Mouse (Mus musculus): ENCODE measurements around the gene Fgf3. TPM values are rescaled to one million over a fixed set of nuclear protein-coding genes. Genes with fewer than 3 reads are reported as not detected.

The Fgf3 gene
- total and polyA plus RNA-seq, 3 experiments, result not detected

DNA sequence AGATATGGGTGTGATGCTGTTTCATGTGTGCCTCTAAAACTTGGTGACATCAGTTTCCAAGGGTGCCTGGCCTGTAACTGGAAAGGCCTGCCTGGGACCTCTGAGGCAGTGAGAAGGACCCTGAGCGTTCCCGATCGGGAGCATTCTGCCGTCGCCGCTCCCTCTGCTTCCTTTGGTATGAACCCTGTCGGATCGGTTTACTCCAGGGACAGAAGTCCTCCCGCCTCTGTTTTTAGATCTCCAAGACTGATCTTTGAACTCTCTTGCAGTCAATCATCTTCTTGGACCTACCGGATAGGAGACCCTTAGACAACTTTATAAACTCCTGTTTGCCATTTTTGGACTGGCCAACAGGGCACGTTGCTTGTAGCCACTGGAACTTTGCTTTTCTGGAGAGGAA, 25.3 kb downstream of the Fgf3 start:
- TF ChIP-seq CHD1 (IDR thresholded peaks at IDR 0.05; ENCODE audit: low read depth, low read length), result no peak
- TF ChIP-seq KAT2A (IDR thresholded peaks at IDR 0.05; ENCODE audit: insufficient replicate concordance, low read length), result no peak
- TF ChIP-seq ELF1 (IDR thresholded peaks at IDR 0.05; ENCODE audit: low read depth, low read length), result no peak
- no peak for TF ChIP-seq PAX5 (IDR thresholded peaks at IDR 0.05; ENCODE audit: low read length)
- no peak for TF ChIP-seq EP300 (IDR thresholded peaks at IDR 0.05; ENCODE audit: low read length)
- no peak for TF ChIP-seq ZNF384 (IDR thresholded peaks at IDR 0.05; ENCODE audit: low read depth, low read length)
- no peak for TF ChIP-seq USF2 (conservative IDR thresholded peaks at IDR 0.05; ENCODE audit: low read depth, low read length)
- no peak for TF ChIP-seq CHD2 (IDR thresholded peaks at IDR 0.05; ENCODE audit: low read length)
- TF ChIP-seq JUN (IDR thresholded peaks at IDR 0.05; ENCODE audit: insufficient read depth, low read depth, low read length), result no peak
- no peak for TF ChIP-seq SIN3A (IDR thresholded peaks at IDR 0.05; ENCODE audit: low read length)
- TF ChIP-seq RCOR1 (conservative IDR thresholded peaks at IDR 0.05; ENCODE audit: low read depth, low read length), result no peak
- no peak for TF ChIP-seq JUND (conservative IDR thresholded peaks at IDR 0.05; ENCODE audit: low read depth, low read length)
- no peak for TF ChIP-seq IRF4 (IDR thresholded peaks at IDR 0.05; ENCODE audit: low read depth, low read length)
- TF ChIP-seq TBP (conservative IDR thresholded peaks at IDR 0.05; ENCODE audit: low read depth, low read length), result no peak
- TF ChIP-seq CTCF (conservative IDR thresholded peaks at IDR 0.05 in 1 of 2, IDR thresholded peaks at IDR 0.05 in 1 of 2; ENCODE audit: low read depth in 2 of 2, low read length in 2 of 2), result no peak
- TF ChIP-seq MAZ (IDR thresholded peaks at IDR 0.05; ENCODE audit: low read depth, low read length), result no peak
- Histone ChIP-seq H3K9me3 (replicated peaks; ENCODE audit: low read length) (peaks cover 12% of the 10 kb centered on the region), H3K4me3 (replicated peaks in 1 of 3; ENCODE audit: low read depth in 2 of 3, low read length in 2 of 3, poor library complexity in 1 of 3) (no peak overlapping the region), H3K9ac (ENCODE audit: insufficient read depth, low read depth) (no peak overlapping the region), H3K79me2 (replicated peaks; ENCODE audit: control insufficient read depth, extremely low read depth, insufficient read depth, poor library complexity, severe bottlenecking) (no peaks in the 10 kb centered on the region), H3K27ac (ENCODE audit: insufficient read depth, low read depth) (no peak overlapping the region), H3K4me1 (ENCODE audit: control insufficient read depth in 1 of 2, insufficient read depth in 2 of 2) (peaks cover 0 to 2% of the 10 kb centered on the region in 2 experiments; a peak in 1 of 4 replicates), H3K36me3 (replicated peaks in 1 of 2; ENCODE audit: control insufficient read depth in 1 of 2, insufficient read depth in 1 of 2, low read length in 1 of 2) (no peaks in the 10 kb centered on the region), H3K4me2 (ENCODE audit: insufficient read depth, low read depth, poor library complexity, severe bottlenecking) (no peak overlapping the region), H3K27me3 (replicated peaks) (peaks cover 52% of the 10 kb centered on the region)
- in situ Hi-C loops (cut with MboI; ENCODE audit: low pct_ligation_motif_present, low pct_unique_long_range_greater_than_20kb, low sequenced_read_pairs) (no loop called here), dilution Hi-C loops (cut with MboI; ENCODE audit: extremely low pct_ligation_motif_present, extremely low pct_unique_long_range_greater_than_20kb, low sequenced_read_pairs) (no loop called here)
- DNase-seq (ENCODE audit: extremely low read depth), result no peak

DNA sequence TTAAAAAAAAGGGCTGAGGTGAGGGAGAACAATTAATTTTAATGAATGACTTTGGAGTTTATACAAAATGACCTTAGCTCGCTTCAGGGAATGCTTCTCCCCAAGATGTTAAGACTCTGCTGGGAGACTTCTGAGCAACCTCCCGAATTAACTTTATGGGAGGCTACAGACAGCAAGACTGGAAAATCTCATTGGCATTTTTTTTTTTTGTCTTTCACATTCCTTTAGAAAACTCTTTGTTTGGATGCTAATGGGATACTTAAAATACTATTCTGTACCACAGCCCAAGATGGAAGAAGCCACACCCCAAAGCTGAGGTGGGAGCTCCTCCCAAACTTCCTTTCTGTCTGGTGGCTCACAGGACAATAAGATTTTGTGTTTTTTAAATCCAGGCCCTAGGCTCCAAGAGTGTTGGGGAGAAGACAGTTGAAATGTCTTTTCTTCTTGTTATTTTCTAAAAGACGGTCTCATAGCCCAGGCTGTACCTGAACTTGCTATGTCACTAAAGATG, 26.3 kb downstream of the Fgf3 start:
- TF ChIP-seq JUND (conservative IDR thresholded peaks at IDR 0.05; ENCODE audit: low read depth, low read length) (no peak), IRF4 (IDR thresholded peaks at IDR 0.05; ENCODE audit: low read depth, low read length) (no peak), BHLHE40 (IDR thresholded peaks at IDR 0.05; ENCODE audit: low read depth, low read length) (no peak), NELFE (IDR thresholded peaks at IDR 0.05; ENCODE audit: low read depth, low read length) (no peak), SMC3 (IDR thresholded peaks at IDR 0.05; ENCODE audit: low read depth, low read length) (no peak), CHD1 (IDR thresholded peaks at IDR 0.05; ENCODE audit: low read depth, low read length) (no peak), TBP (conservative IDR thresholded peaks at IDR 0.05; ENCODE audit: low read depth, low read length) (no peak), E2F4 (IDR thresholded peaks at IDR 0.05; ENCODE audit: insufficient replicate concordance, low read depth, low read length) (no peak), RAD21 (IDR thresholded peaks at IDR 0.05; ENCODE audit: low read depth, low read length) (no peak), POLR2A (IDR thresholded peaks at IDR 0.05; ENCODE audit: low read depth, low read length) (no peak), USF2 (conservative IDR thresholded peaks at IDR 0.05; ENCODE audit: low read depth, low read length) (no peak), ETS1 (conservative IDR thresholded peaks at IDR 0.05; ENCODE audit: low read depth, low read length) (no peak), PAX5 (IDR thresholded peaks at IDR 0.05; ENCODE audit: low read length) (no peak), TCF12 (IDR thresholded peaks at IDR 0.05; ENCODE audit: low read depth, low read length) (no peak), ZMIZ1 (IDR thresholded peaks at IDR 0.05; ENCODE audit: low read depth, low read length) (no peak), CHD2 (IDR thresholded peaks at IDR 0.05; ENCODE audit: low read length) (no peak), ZNF384 (IDR thresholded peaks at IDR 0.05; ENCODE audit: low read depth, low read length) (no peak), GABPA (IDR thresholded peaks at IDR 0.05; ENCODE audit: insufficient replicate concordance, low read depth, low read length) (no peak)
- no peaks in the 10 kb centered on the region for H3K36me3 ChIP-seq (replicated peaks in 1 of 2; ENCODE audit: control insufficient read depth in 1 of 2, insufficient read depth in 1 of 2, low read length in 1 of 2)
- H3K79me2 ChIP-seq (replicated peaks; ENCODE audit: control insufficient read depth, extremely low read depth, insufficient read depth, poor library complexity, severe bottlenecking), result no peaks in the 10 kb centered on the region
- no peak overlapping the region for H3K9ac ChIP-seq (ENCODE audit: insufficient read depth, low read depth)
- no peak overlapping the region for H3K4me2 ChIP-seq (ENCODE audit: insufficient read depth, low read depth, poor library complexity, severe bottlenecking)
- dilution Hi-C loops (cut with MboI; ENCODE audit: extremely low pct_ligation_motif_present, extremely low pct_unique_long_range_greater_than_20kb, low sequenced_read_pairs), result no loop called here
- DNase-seq (ENCODE audit: extremely low read depth), result no peak
- no peaks in the 10 kb centered on the region for H3K4me1 ChIP-seq (ENCODE audit: control insufficient read depth in 1 of 2, insufficient read depth in 2 of 2)
- peaks cover 12% of the 10 kb centered on the region for H3K9me3 ChIP-seq (replicated peaks; ENCODE audit: low read length)
- no peak overlapping the region for H3K27ac ChIP-seq (ENCODE audit: insufficient read depth, low read depth)
- H3K4me3 ChIP-seq (replicated peaks in 1 of 3; ENCODE audit: low read depth in 2 of 3, low read length in 2 of 3, poor library complexity in 1 of 3), result no peak overlapping the region
- in situ Hi-C loops (cut with MboI; ENCODE audit: low pct_ligation_motif_present, low pct_unique_long_range_greater_than_20kb, low sequenced_read_pairs), result no loop called here
- peaks cover 56% of the 10 kb centered on the region for H3K27me3 ChIP-seq (replicated peaks)
